Mouse (Mus musculus) hindbrain, postnatal 0 days (tissue): Measurements from ENCODE around the gene Spock1. TPM values are rescaled to one million over a fixed set of nuclear protein-coding genes. Genes with fewer than 3 reads are reported as not detected.

ENCODE experiments used
- ATAC-seq: fragments of 200-750 bp; cut with Nextera tagmentation; 2 replicates; pipeline ENCODE4 v1.8.0; 2017; ENCODE audit warnings: mild to moderate bottlenecking, moderate TSS enrichment, moderate library complexity
- DNase-seq: peaks from one replicate; pipeline ENCODE4 v3.0.0-alpha.2; 2015; ENCODE audit warnings: low spot score
- H3K27ac ChIP-seq: fragments of 300-500 bp; sonication (generic); 2 replicates; pipeline ENCODE4 v1.5.1; 2014; ENCODE audit warnings: mild to moderate bottlenecking
- H3K27me3 ChIP-seq: fragments of 300-500 bp; sonication (generic); 2 replicates; pipeline ENCODE4 v1.6.1; 2014; ENCODE audit warnings: low read length, mixed read lengths; ENCODE audit not compliant: insufficient read depth
- H3K36me3 ChIP-seq: fragments of 300-500 bp; sonication (generic); 2 replicates; pipeline ENCODE4 v1.6.1; 2014; ENCODE audit warnings: low read length, mixed read lengths; ENCODE audit not compliant: insufficient read depth
- H3K4me1 ChIP-seq: fragments of 300-500 bp; sonication (generic); 2 replicates; pipeline ENCODE4 v1.6.1; 2014; ENCODE audit warnings: antibody characterized with exemption, low read length, mixed read lengths; ENCODE audit not compliant: insufficient read depth
- H3K4me2 ChIP-seq: fragments of 300-500 bp; sonication (generic); 2 replicates; pipeline ENCODE4 v1.6.1; 2014; ENCODE audit warnings: low read depth, mild to moderate bottlenecking, low read length, moderate library complexity, mixed read lengths
- H3K4me3 ChIP-seq: fragments of 300-500 bp; sonication (generic); 2 replicates; pipeline ENCODE4 v1.5.1; 2014; ENCODE audit warnings: low read length
- H3K9ac ChIP-seq: fragments of 300-500 bp; sonication (generic); replicated peaks from 2 replicates; pipeline ENCODE4 v1.6.1; 2014; ENCODE audit warnings: mild to moderate bottlenecking, low read length, moderate library complexity, mixed read lengths
- H3K9me3 ChIP-seq: fragments of 300-500 bp; sonication (generic); 2 replicates; pipeline ENCODE4 v1.6.1; 2016; ENCODE audit warnings: low read length, mixed read lengths
- CTCF ChIP-seq: IDR thresholded peaks from 2 replicates; pipeline ENCODE4 v1.5.1; 2016; ENCODE audit warnings: antibody characterized with exemption, control low read depth, low read depth
- WGBS: fragments of 180-500 bp; shearing (Covaris S2); extraction: QIAGEN DNeasy Blood & Tissue Kit; methylation state at CpG from one replicate; pipeline ENCODE4 v1.1.7; 2014; 5-methylcytosine and 5-hydroxymethylcytosine counted together
- polyA plus RNA-seq: library from polyadenylated mRNA; unstranded; fragments of >200 nt; fragmentation: Nextera tagmentation; extraction: Ambion mirVana; gene quantifications from 2 replicates; pipeline ENCODE4 v1.2.1, GENCODE M21; 2015
- total RNA-seq: library from RNA; depleted of rRNA; stranded (reverse); fragments of >200 nt; gene quantifications from 2 replicates; pipeline ENCODE4 v1.2.3, GENCODE M21; 2014

Spock1 gene
- total and polyA plus RNA-seq, 2 experiments from 2014 or later, result 80.3 to 118 TPM

DNA sequence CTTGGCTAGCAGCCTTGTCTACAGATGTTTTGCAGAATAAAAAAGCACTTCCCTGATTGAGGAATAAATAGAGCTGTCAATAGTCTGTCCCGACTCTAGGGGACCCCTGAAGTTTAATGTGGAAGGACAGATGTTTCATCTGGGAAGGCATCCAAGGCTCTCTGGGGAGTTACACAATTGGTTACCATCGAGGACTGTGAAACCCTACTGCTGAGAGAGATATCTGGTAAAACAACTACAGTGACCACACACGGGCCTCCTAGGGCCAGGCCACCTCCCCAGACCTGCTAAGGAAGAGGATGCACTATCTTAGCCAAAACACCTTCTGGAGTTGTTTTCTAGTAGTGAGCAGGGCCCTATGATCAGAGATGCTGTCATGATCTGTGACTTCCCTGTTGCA is 323.0 kb downstream of the Spock1 start:
- no peak for DNase-seq

DNA sequence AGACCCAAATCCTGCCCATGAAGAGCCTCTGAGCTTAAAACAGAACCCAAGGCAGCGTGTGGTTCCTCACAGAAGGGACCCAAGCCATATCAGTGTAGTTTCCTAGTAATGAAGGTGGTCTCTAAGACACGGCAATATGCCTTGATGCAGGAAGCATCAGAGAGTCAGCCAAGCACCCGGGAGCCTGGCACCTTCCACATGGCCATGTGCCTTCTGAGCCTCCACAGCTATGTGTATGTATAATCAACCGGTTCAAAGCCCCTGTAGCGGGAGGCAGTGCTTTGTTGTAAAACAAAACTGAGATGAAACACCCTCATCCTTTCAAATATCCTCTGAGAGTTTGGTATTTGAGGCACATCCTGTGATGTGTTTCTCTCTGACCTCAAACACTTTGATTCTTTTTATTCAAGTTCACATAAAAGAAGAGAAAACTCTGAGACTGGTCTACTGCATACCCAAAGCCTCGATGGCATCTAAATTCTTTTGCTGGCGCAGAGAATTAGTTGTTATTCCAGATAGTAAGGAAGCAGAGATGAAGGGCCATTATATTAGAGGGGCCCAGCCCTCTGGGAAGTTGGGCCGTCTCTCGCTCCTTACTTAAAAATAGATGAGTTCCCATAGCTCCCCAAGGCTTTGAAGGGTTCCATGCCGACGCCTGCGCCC is 325.7 kb downstream of the Spock1 start:
- Histone ChIP-seq H3K4me3 (no peak overlapping the region), H3K27ac (no peak overlapping the region), H3K4me2 (no peak overlapping the region), H3K9me3 (no peaks in the 10 kb centered on the region), H3K36me3 (no peaks in the 10 kb centered on the region), H3K27me3 (no peaks in the 10 kb centered on the region), H3K9ac (no peak overlapping the region), H3K4me1 (no peaks in the 10 kb centered on the region)
- 69% methylated on average over 12 of the region's 12 CpGs for WGBS
- DNase-seq (no peak), ATAC-seq (no peak)
- TF ChIP-seq CTCF, result no peak

More for the DNA sequence above, 323.0 kb downstream of the Spock1 start:
- no peak overlapping the region for H3K9ac ChIP-seq
- H3K9me3 ChIP-seq, result no peaks in the 10 kb centered on the region
- no peaks in the 10 kb centered on the region for H3K27me3 ChIP-seq
- H3K36me3 ChIP-seq, result no peaks in the 10 kb centered on the region
- no peak overlapping the region for H3K4me2 ChIP-seq
- ATAC-seq, result no peak
- WGBS, result 25% methylated on average over 3 of the region's 3 CpGs
- H3K27ac ChIP-seq, result no peak overlapping the region
- H3K4me3 ChIP-seq, result no peak overlapping the region
- H3K4me1 ChIP-seq, result no peaks in the 10 kb centered on the region
- no peak for TF ChIP-seq CTCF

DNA sequence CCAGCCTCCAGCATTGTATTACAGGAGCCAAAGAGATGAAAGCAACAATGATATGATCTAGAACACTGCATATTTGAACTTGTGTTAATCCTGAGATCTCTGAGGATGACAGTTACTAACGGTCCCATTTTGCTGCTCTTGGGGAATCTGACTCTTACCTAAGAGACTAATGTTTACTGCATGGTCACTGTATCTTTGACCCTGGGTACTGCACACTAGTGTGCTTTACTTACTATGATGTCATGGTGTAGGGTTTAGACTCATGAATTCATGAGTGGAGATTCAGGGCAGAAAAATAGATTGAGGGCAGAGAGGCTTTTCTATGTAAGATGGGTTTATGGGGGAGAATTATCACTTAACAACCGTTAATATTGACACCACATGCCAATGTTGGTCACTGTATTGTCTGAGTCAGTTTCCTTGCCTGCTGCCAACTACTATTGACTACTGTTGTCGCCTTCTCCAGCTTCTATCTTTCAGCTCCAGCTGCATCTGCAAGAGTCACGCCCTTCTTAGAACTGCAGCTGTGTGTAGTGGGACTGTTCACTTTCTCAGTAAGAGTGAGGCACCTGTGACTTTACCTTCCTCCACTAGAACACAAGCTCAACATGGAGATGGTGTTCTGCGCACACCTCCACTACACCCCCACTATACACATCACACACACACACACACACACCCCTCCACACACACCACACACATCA is 330.4 kb downstream of the Spock1 start:
- DNase-seq, result no peak
- Histone ChIP-seq H3K9me3 (no peaks in the 10 kb centered on the region), H3K4me2 (no peak overlapping the region), H3K4me1 (no peaks in the 10 kb centered on the region), H3K36me3 (no peaks in the 10 kb centered on the region), H3K9ac (no peak overlapping the region), H3K27ac (no peak overlapping the region), H3K27me3 (no peaks in the 10 kb centered on the region), H3K4me3 (no peak overlapping the region)
- no peak for TF ChIP-seq CTCF
- ATAC-seq, result no peak
- 91% methylated on average over 5 of the region's 5 CpGs for WGBS

DNA sequence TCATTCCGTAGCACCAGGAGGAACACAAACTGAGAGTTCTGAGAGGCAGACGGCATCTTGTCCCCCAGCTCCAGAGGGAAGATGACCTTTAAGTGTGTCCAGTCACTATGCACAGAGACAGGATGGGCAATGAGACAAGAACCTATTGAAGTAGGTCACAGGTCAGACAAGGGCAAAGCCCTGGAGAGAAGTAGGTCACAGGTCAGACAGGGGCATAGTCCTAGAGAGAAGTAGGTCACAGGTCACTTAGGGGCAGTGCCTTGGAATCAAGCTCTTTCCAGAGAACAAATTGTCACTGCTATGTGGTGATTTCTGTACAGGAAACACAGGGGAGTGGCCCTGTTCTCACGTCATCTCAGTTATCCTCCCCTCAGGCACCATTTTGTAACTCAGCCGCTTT is 334.6 kb downstream of the Spock1 start:
- WGBS, result 56% methylated on average over 4 of the region's 4 CpGs
- no peak for DNase-seq
- Histone ChIP-seq H3K4me2 (no peak overlapping the region), H3K27ac (no peak overlapping the region), H3K36me3 (no peaks in the 10 kb centered on the region), H3K4me3 (no peak overlapping the region), H3K9me3 (no peaks in the 10 kb centered on the region), H3K4me1 (no peaks in the 10 kb centered on the region), H3K27me3 (no peaks in the 10 kb centered on the region), H3K9ac (no peak overlapping the region)
- no peak for ATAC-seq
- TF ChIP-seq CTCF, result no peak

DNA sequence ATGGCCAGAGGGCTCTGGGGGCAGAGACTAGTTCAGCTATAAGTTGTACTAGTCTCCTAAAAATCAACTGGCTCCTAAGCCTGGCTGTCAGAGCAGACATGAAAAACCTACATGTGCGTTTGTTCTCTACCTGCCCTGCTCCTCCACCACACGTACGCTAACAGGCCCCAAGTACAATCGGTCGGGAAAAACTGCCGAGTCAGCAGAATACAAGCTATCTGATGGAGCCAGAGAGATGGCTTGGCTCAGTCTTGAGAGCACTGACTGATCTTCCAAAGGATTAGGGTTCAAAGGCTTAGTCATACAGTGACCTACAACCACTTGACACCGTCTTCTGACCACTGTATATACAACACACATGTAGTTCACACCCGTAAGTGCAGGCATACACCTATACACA is 339.7 kb downstream of the Spock1 start:
- no peaks in the 10 kb centered on the region for H3K4me1 ChIP-seq
- H3K9ac ChIP-seq, result no peak overlapping the region
- no peaks in the 10 kb centered on the region for H3K9me3 ChIP-seq
- no peaks in the 10 kb centered on the region for H3K36me3 ChIP-seq
- ATAC-seq (no peak), DNase-seq (no peak)
- H3K27me3 ChIP-seq, result no peaks in the 10 kb centered on the region
- no peak for TF ChIP-seq CTCF
- 94% methylated on average over 8 of the region's 8 CpGs for WGBS
- H3K27ac ChIP-seq, result no peak overlapping the region
- no peak overlapping the region for H3K4me3 ChIP-seq
- no peak overlapping the region for H3K4me2 ChIP-seq

DNA sequence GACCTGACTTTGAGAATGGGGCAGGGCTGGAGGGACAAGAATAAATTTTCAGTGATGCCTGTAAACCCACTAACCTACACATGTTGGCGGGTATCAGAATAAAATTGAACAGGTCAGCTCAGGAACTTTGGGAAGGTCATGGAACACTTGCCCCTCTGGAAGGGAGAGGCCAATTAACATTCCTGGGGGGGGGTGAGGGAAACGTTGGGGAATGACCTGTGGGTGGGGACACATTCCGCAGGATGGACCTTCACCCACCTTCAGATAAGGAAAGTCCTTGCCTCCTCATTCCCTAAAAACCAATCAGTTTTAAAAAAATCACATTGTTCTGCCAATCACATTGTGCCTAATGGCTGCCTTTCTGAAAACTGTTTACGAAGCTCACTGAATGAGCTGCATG is 352.9 kb downstream of the Spock1 start:
- ATAC-seq, result no peak
- WGBS, result 83% methylated on average over 4 of the region's 4 CpGs

DNA sequence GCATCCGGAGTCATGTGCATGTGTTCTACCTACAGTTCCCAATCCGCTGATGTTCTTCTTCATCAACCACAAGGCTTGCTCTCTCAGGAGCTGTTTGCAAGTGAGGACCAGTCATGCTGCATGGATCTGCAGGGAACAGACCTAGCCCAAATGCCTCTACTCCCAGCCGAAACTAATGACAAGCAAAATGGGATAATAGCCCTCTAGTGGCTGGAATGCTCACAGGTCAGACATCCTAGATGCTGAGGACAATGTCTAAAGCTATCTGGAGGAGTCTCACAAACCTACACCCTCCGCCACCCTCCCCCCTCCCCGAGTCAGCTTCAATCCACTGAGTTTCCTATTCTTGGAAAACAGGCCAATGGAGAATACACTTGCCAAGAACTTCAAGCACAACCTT is 358.4 kb downstream of the Spock1 start:
- Histone ChIP-seq H3K9ac (no peak overlapping the region), H3K4me3 (no peak overlapping the region), H3K9me3 (no peaks in the 10 kb centered on the region), H3K27me3 (no peaks in the 10 kb centered on the region), H3K4me2 (no peak overlapping the region), H3K36me3 (no peaks in the 10 kb centered on the region), H3K4me1 (no peaks in the 10 kb centered on the region), H3K27ac (no peak overlapping the region)
- DNase-seq, result peak; percentile 62
- TF ChIP-seq CTCF, result peak; percentile 83
- peak; percentile 58 for ATAC-seq
- WGBS, result 33% methylated on average over 5 of the region's 5 CpGs

More for the DNA sequence above, 352.9 kb downstream of the Spock1 start:
- Histone ChIP-seq H3K36me3 (no peaks in the 10 kb centered on the region), H3K27ac (no peak overlapping the region), H3K4me1 (no peaks in the 10 kb centered on the region), H3K9ac (no peak overlapping the region), H3K4me3 (no peak overlapping the region), H3K27me3 (no peaks in the 10 kb centered on the region), H3K4me2 (no peak overlapping the region), H3K9me3 (no peaks in the 10 kb centered on the region)
- no peak for DNase-seq
- no peak for TF ChIP-seq CTCF
